Mouse (Mus musculus) kidney, embryonic 16.5 days (tissue): ENCODE measurements at regions not wholly inside any gene's neighbourhood (a gene's known extent, or its start where the extent isn't known, plus 50 kb on each side); places are given as distances from the start of the nearest gene placed in this dataset.

Source experiments
- ATAC-seq: fragments of 200-750 bp; cut with Nextera tagmentation; 2 replicates; pipeline ENCODE4 v1.8.0; 2017; ENCODE audit warnings: moderate TSS enrichment; ENCODE audit not compliant: low FRiP score, low TSS enrichment
- H3K27ac ChIP-seq: fragments of 300-500 bp; sonication (generic); 2 replicates; pipeline ENCODE4 v1.5.1; 2014; ENCODE audit warnings: low read length
- H3K27me3 ChIP-seq: fragments of 300-500 bp; sonication (generic); 2 replicates; pipeline ENCODE4 v1.6.1; 2014; ENCODE audit warnings: low read length, control low read depth, mixed read lengths; ENCODE audit not compliant: insufficient read depth
- H3K36me3 ChIP-seq: fragments of 300-500 bp; sonication (generic); 2 replicates; pipeline ENCODE4 v1.6.1; 2014; ENCODE audit warnings: low read length, control low read depth, mixed read lengths; ENCODE audit not compliant: insufficient read depth
- H3K4me1 ChIP-seq: fragments of 300-500 bp; sonication (generic); 2 replicates; pipeline ENCODE4 v1.6.1; 2014; ENCODE audit warnings: low read length, control low read depth, mixed read lengths; ENCODE audit not compliant: insufficient read depth
- H3K4me2 ChIP-seq: fragments of 300-500 bp; sonication (generic); replicated peaks from 2 replicates; pipeline ENCODE4 v1.6.1; 2014; ENCODE audit warnings: low read depth, low read length
- H3K4me3 ChIP-seq: fragments of 300-500 bp; sonication (generic); 2 replicates; pipeline ENCODE4 v1.5.1; 2014; ENCODE audit warnings: mild to moderate bottlenecking, low read length
- H3K9ac ChIP-seq: fragments of 300-500 bp; sonication (generic); replicated peaks from 2 replicates; pipeline ENCODE4 v1.6.1; 2014; ENCODE audit warnings: low read length
- H3K9me3 ChIP-seq: fragments of 300-500 bp; sonication (generic); 2 replicates; pipeline ENCODE4 v1.6.1; 2016; ENCODE audit warnings: low read length, control low read depth
- WGBS: fragments of 180-500 bp; shearing (Covaris S2); extraction: QIAGEN DNeasy Blood & Tissue Kit; methylation state at CpG from one replicate; pipeline ENCODE4 v1.1.7; 2014; 5-methylcytosine and 5-hydroxymethylcytosine counted together

DNA sequence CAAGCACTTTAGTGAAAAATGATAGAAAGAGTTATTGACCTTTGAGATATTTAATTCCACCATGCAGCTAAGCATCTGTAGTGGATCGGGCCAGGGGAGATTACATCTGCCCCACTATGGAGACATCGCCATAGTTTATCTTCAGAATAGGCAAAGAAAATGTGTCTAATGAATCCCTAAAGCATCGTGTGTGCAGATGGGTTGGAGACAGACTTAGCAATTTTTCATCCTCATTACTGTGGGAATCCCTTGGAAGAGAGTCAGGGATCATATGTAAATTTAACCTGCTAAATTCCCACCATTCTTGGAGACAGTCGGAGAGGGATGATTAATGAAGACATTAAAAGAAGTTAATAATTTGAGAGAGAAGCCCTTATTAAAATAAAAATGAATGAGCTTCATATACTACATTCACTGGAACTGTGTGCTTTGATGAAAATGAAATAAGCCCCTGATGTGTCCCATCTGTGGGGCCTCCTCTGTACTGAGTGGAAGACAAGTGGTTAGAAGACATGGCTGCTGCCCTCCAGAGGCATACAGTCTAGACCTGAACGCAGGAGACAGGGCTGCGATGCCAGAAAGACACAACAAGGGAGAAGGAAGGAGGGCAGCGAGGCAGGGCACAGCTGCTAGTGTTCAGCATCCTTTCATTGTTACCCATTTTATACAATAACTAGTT is 1126.7 kb downstream of the Mrps31 start:
- 79% methylated on average over 7 of the region's 7 CpGs for WGBS
- ATAC-seq: peak; percentile 76
- H3K4me2 ChIP-seq: no peak overlapping the region
- H3K36me3 ChIP-seq: no peaks in the 10 kb centered on the region
- H3K4me3 ChIP-seq: no peak overlapping the region
- H3K4me1 ChIP-seq: no peaks in the 10 kb centered on the region
- H3K27ac ChIP-seq: no peak overlapping the region
- H3K9ac ChIP-seq: no peak overlapping the region
- no peaks in the 10 kb centered on the region for H3K9me3 ChIP-seq
- H3K27me3 ChIP-seq: no peaks in the 10 kb centered on the region

DNA sequence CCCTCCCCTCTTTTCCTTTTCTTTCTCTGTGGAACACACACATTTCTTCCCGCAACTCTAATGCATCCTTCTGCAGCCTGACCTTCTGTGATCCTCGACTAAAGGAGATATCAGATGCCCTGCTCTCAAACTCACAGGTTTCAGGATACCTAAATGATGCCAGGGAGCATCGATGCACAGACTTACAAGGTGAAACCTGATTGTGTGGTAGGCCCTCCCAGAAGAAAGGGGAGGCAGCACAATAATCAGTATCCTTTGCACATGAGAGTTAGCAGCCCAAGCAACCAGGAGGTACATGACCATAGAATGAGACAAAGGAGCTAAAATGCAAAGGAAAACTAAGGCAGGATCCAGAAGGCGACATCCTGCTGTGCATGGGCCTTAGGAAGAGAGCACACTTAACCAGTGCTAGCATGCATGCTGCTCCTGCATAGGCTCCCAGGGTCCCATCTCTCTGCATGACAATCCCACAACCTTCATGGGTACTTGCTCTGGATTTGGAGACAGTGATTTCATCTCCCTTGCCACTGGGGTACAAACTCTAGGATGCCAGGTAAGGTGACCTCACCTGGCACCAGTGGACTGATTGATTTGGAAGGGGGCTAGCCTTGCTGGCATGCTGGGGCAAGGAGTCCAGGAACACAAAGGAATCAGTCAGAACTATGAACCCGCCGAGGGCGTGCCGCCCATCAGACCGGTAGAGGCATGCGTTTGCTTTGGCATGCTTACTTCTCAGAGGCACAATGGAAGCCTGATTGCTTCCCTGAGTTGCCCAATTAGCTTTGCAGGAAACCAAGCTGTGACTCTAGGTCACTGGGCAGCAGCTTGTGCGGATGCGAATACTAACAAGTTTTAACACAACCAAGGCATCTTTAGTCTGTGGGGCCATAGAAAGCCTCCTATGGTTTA is 1142.7 kb downstream of the Mrps31 start:
- Histone ChIP-seq H3K27me3 (no peaks in the 10 kb centered on the region), H3K27ac (no peak overlapping the region), H3K4me3 (no peak overlapping the region), H3K9ac (no peak overlapping the region), H3K9me3 (no peaks in the 10 kb centered on the region), H3K4me2 (no peak overlapping the region), H3K36me3 (no peaks in the 10 kb centered on the region), H3K4me1 (no peaks in the 10 kb centered on the region)
- 74% methylated on average over 12 of the region's 12 CpGs for WGBS
- ATAC-seq: no peak

- Histone ChIP-seq H3K9ac (no peak overlapping the region), H3K4me2 (no peak overlapping the region), H3K4me3 (no peak overlapping the region), H3K9me3 (no peaks in the 10 kb centered on the region), H3K36me3 (no peaks in the 10 kb centered on the region), H3K27ac (no peak overlapping the region), H3K27me3 (no peaks in the 10 kb centered on the region), H3K4me1 (no peaks in the 10 kb centered on the region)
- ATAC-seq: no peak
- WGBS: 79% methylated on average over 5 of the region's 5 CpGs
These were observed 1149.7 kb downstream of the Mrps31 start for GRCm38 (mm10) chr8:23560836-23561235.

DNA sequence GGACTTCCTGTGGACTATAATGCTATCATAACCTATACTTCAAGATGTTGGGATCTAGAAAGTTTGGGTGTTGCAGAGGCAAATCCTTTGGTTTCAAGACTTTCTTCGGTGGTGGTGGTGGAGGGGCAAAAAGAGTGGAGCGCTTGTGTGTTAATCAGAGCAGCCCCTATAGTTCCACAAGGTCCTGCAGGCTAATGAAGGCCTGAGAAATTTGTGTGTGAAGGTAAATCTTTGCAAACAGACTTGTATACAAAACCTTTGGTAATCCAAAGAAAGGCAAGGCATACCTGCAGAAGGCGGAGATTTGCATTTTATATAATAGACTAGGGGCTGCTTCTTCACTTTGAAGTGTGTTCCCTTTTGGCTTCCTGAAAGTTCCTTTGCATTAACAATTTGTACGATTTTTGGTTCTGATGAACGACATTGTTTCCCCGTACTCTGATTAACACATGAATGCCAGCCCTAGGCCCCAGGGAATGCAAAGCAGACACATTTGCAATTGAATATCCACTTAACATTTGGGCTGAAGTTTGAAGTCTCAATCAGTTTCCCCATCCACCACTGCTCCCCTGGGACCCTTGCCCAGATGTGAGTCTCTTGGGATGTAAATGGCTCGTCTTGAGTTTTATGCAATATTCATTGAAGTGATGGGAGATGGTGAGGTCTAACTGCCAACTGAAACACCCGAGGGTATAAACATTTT is 1150.7 kb downstream of the Mrps31 start:
- Histone ChIP-seq H3K9me3 (no peaks in the 10 kb centered on the region), H3K4me3 (no peak overlapping the region), H3K4me2 (no peak overlapping the region), H3K9ac (no peak overlapping the region), H3K4me1 (no peaks in the 10 kb centered on the region), H3K36me3 (no peaks in the 10 kb centered on the region), H3K27me3 (no peaks in the 10 kb centered on the region), H3K27ac (no peak overlapping the region)
- no peak for ATAC-seq
- WGBS: 39% methylated on average over 8 of the region's 8 CpGs

DNA sequence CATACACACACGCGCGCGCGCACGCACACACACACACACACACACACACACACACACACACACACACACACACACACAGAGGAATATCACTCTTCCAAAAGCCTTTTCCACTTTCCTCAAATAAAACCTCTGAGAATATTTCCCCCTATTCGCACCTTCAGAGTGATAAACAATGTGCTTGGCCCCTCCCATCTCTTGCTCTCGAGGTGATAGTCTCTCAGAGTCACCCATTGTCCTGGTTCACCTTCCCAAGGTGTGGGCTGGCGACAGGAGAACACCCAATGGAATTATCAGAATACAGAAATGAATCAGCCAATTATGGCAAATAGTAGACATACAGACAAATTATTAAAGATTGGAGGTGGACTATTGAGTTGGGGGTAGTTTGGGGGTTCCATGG is 1151.3 kb downstream of the Mrps31 start:
- H3K27ac ChIP-seq: no peak overlapping the region
- H3K9me3 ChIP-seq: no peaks in the 10 kb centered on the region
- no peak overlapping the region for H3K4me2 ChIP-seq
- no peak for ATAC-seq
- H3K27me3 ChIP-seq: no peaks in the 10 kb centered on the region
- 34% methylated on average over 9 of the region's 9 CpGs for WGBS
- H3K36me3 ChIP-seq: no peaks in the 10 kb centered on the region
- no peak overlapping the region for H3K4me3 ChIP-seq
- H3K9ac ChIP-seq: no peak overlapping the region
- no peaks in the 10 kb centered on the region for H3K4me1 ChIP-seq

DNA sequence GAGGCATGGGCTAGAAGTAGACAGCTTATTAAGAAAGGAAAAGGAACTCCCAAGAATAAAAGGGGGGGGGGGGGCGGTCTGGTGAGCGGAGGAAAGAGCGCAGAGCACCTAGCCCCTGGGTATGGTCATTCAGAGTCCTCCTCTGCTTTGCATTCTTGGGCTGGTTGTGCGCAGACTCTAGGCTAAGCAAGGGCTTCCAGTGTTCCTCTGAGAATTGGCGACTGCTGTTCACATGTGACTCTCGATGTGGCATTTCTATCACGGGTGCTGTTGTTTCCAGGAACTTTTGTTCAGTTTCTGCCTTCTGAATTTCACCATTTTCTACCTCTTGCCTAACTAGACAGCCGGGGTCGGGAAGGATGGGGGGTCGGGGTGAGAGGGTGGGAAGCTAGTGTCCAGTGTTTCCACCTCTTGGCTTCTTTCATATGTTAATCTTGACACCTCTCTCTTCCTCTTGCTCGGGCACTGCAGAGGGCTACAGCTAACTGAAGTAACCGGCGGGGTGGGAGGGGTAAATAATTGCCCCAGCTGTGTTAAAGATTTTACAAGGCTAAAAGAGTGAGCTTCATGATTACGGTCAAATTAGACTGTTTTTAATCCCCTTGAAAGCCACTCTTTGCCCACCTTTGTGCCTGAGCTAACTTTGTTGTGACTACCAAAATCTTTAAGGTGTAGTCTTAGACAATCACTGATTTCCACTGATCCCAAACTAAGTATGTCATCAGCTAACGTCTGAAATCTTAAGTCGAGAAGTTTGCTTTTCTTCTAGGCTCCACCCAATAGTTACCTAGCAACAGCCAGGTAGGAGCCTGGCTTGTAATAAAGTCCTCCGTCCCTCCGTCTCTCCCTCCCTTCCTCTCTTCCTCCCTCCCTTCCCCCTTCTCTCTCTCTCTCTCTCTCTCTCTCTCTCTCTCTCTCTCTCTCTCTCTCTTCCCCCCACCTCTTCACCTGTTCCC is 1152.2 kb downstream of the Mrps31 start:
- H3K9me3 ChIP-seq: no peaks in the 10 kb centered on the region
- no peak; the same call in 1 of the 2 replicates for ATAC-seq
- H3K36me3 ChIP-seq: no peaks in the 10 kb centered on the region
- no peaks in the 10 kb centered on the region for H3K27me3 ChIP-seq
- H3K4me2 ChIP-seq: peak overlapping the region; percentile 50
- H3K9ac ChIP-seq: no peak overlapping the region
- H3K4me1 ChIP-seq: no peaks in the 10 kb centered on the region
- no peak overlapping the region for H3K27ac ChIP-seq
- peak overlapping the region; percentile 20; the same call in 1 of the 2 replicates for H3K4me3 ChIP-seq
- 5% methylated on average over 16 of the region's 18 CpGs for WGBS

DNA sequence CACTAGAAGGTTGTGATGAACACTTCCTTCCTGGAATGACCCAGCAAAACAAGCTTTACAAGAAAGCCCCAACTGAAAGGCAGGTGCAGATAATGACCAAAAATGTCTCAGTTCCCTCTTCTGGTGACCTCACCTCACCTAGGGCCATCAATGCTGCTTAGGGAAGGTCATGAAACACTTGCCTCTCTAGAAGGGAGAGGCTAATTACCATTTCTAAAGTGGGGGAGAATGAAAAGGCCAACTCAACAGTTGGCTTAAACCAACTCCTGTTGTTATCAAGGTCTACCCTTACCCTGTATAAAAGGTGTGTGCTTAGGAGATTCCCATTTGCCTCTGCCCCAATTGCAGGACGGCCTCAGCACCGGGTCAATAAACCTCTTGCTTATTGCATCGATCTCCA is 1156.7 kb downstream of the Mrps31 start:
- H3K4me1 ChIP-seq: no peaks in the 10 kb centered on the region
- H3K27me3 ChIP-seq: no peaks in the 10 kb centered on the region
- H3K9me3 ChIP-seq: no peaks in the 10 kb centered on the region
- H3K4me3 ChIP-seq: no peak overlapping the region
- H3K27ac ChIP-seq: no peak overlapping the region
- no peak overlapping the region for H3K4me2 ChIP-seq
- 90% methylated on average over 3 of the region's 3 CpGs for WGBS
- no peak overlapping the region for H3K9ac ChIP-seq
- no peaks in the 10 kb centered on the region for H3K36me3 ChIP-seq
- no peak for ATAC-seq

DNA sequence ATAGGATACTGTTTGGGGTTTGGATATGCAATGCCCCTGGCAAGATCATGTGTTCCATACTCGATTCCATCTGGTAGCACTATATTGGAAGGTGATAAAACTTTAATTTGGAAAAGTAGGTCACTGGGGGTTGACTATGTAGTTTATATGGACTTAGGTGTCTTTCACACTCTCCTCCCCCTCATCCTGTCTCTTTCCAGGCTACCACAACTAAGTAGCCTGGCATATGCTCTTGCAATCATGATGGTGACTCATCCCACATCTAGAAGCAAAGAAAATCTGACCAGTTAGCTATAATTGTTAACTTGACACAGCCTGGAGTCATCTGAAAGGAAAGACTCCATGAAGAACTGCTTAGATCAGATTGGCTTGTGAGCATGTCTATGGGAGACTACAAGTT is 1154.3 kb downstream of the Adam3 start:
- Histone ChIP-seq H3K27me3 (no peaks in the 10 kb centered on the region), H3K27ac (no peak overlapping the region), H3K4me2 (no peak overlapping the region), H3K9ac (no peak overlapping the region), H3K36me3 (no peaks in the 10 kb centered on the region), H3K9me3 (no peaks in the 10 kb centered on the region), H3K4me3 (no peak overlapping the region), H3K4me1 (no peaks in the 10 kb centered on the region)
- ATAC-seq: no peak
- 84% methylated on average over 1 of the region's 1 CpGs for WGBS

DNA sequence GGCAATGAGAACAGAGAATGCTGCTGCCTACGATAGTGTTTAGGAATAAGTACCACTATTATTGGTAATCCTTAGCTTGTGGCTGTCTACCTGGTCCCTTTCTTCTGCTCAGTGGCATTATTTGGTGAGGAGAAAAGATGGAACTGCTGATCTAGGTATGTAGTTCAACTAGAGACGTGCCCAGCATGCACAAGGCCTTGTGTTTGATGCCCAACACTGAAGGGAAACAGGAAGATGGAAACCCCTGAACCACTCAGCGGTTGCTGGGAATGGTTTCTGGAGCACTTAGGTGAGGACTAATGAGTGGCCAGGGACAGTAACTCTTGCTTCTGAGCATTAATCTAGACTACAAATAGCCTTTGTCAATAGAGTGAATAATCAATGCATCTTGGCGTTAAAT is 1145.5 kb downstream of the Adam3 start:
- H3K4me2 ChIP-seq: no peak overlapping the region
- H3K27me3 ChIP-seq: no peaks in the 10 kb centered on the region
- WGBS: 91% methylated on average over 4 of the region's 4 CpGs
- no peaks in the 10 kb centered on the region for H3K4me1 ChIP-seq
- no peak overlapping the region for H3K9ac ChIP-seq
- no peak for ATAC-seq
- H3K27ac ChIP-seq: no peak overlapping the region
- H3K9me3 ChIP-seq: no peaks in the 10 kb centered on the region
- H3K4me3 ChIP-seq: no peak overlapping the region
- H3K36me3 ChIP-seq: no peaks in the 10 kb centered on the region
